Mouse (Mus musculus) intestine, embryonic 15.5 days (tissue): ENCODE measurements around the gene Esyt3. TPM values are rescaled to one million over a fixed set of nuclear protein-coding genes. Genes with fewer than 3 reads are reported as not detected.

Experiments used
- polyA plus RNA-seq: library from polyadenylated mRNA; unstranded; fragments of >200 nt; fragmentation: Nextera tagmentation; extraction: Ambion mirVana; gene quantifications from 2 replicates; pipeline ENCODE4 v1.2.1, GENCODE M21; 2015

Gene Esyt3
- polyA plus RNA-seq, 1 experiment from 2014 or later, result 0.53 TPM

Other genes with a start within 250 kb of the Esyt3 start
- gene Pik3cb, start 217.9 kb downstream of the Esyt3 start, polyA plus RNA-seq, result 1.1 and 1.4 TPM in 2 replicates
- gene Faiml, start 121.3 kb downstream of the Esyt3 start, polyA plus RNA-seq, result not detected in 2 replicates
- gene Cep70, start 115.2 kb downstream of the Esyt3 start, polyA plus RNA-seq, result 25.6 and 29.0 TPM in 2 replicates
- gene Mras, start 78.8 kb upstream of the Esyt3 start, polyA plus RNA-seq, result 11.0 and 12.5 TPM in 2 replicates
- gene Nme9, start 92.9 kb upstream of the Esyt3 start, polyA plus RNA-seq, result 0.25 and 0.33 TPM in 2 replicates
- gene Armc8, start 210.3 kb upstream of the Esyt3 start, polyA plus RNA-seq, result 26.9 and 27.9 TPM in 2 replicates
- gene Dbr1, start 217.2 kb upstream of the Esyt3 start, polyA plus RNA-seq, result 27.9 and 28.2 TPM in 2 replicates